Mouse (Mus musculus): ENCODE measurements around the gene Aqp5. TPM values are rescaled to one million over a fixed set of nuclear protein-coding genes. Genes with fewer than 3 reads are reported as not detected.
A peak's percentile ranks its signal among the peaks of the same experiment; 100 is the strongest.

Aqp5 gene
- polyA plus RNA-seq, 1 experiment from 2014 or later, result 0.36 TPM

- H3K4me2 ChIP-seq (replicated peaks; ENCODE audit: low read depth, low read length), result no peak overlapping the region
- H3K9ac ChIP-seq (ENCODE audit: low read depth, low read length), result no peak overlapping the region
- no peak overlapping the region for H3K4me3 ChIP-seq (ENCODE audit: low read depth, low read length)
- H3K27me3 ChIP-seq (ENCODE audit: control insufficient read depth, insufficient read depth, low read length), result no peaks in the 10 kb centered on the region
- H3K9me3 ChIP-seq (ENCODE audit: control insufficient read depth, low read length), result no peaks in the 10 kb centered on the region
- H3K36me3 ChIP-seq (ENCODE audit: control insufficient read depth, insufficient read depth, low read length), result no peaks in the 10 kb centered on the region
- no peak for ATAC-seq (ENCODE audit: low FRiP score)
- 63% methylated on average over 6 of the region's 6 CpGs for WGBS
- H3K27ac ChIP-seq (ENCODE audit: low read depth, low read length), result no peak overlapping the region
- DNase-seq (ENCODE audit: low spot score), result no peak
- no peaks in the 10 kb centered on the region for H3K4me1 ChIP-seq (replicated peaks; ENCODE audit: control insufficient read depth, insufficient read depth, low read length)
Observed at GRCm38 (mm10) chr15:99568682-99569081, 21.9 kb upstream of the Aqp5 start.

GRCm38 (mm10) chr15:99569123-99569522, 21.5 kb upstream of the Aqp5 start:
- Histone ChIP-seq H3K36me3 (ENCODE audit: control insufficient read depth, insufficient read depth, low read length) (no peaks in the 10 kb centered on the region), H3K9me3 (ENCODE audit: control insufficient read depth, low read length) (no peaks in the 10 kb centered on the region), H3K9ac (ENCODE audit: low read depth, low read length) (no peak overlapping the region), H3K27ac (ENCODE audit: low read depth, low read length) (no peak overlapping the region), H3K4me3 (ENCODE audit: low read depth, low read length) (no peak overlapping the region), H3K4me2 (replicated peaks; ENCODE audit: low read depth, low read length) (no peak overlapping the region), H3K4me1 (replicated peaks; ENCODE audit: control insufficient read depth, insufficient read depth, low read length) (no peaks in the 10 kb centered on the region), H3K27me3 (ENCODE audit: control insufficient read depth, insufficient read depth, low read length) (no peaks in the 10 kb centered on the region)
- no peak for DNase-seq (ENCODE audit: low spot score)
- ATAC-seq (ENCODE audit: low FRiP score), result no peak
- 77% methylated on average over 10 of the region's 10 CpGs for WGBS

GRCm38 (mm10) chr15:99578802-99579485, 11.6 kb upstream of the Aqp5 start, which contains the start of gene Aqp2:
Aqp2 (plus strand) TSS chr15:99579055.
- H3K4me3 ChIP-seq (ENCODE audit: low read depth, low read length), result no peak within 1 kb of the TSS
- H3K9me3 ChIP-seq (ENCODE audit: control insufficient read depth, low read length), result no peaks in the 10 kb centered on the region
- peaks cover under 1% of the 10 kb centered on the region; the same call in 1 of the 2 replicates for H3K4me1 ChIP-seq (replicated peaks; ENCODE audit: control insufficient read depth, insufficient read depth, low read length)
- H3K9ac ChIP-seq (ENCODE audit: low read depth, low read length), result no peak within 1 kb of the TSS
- peaks cover 18% of the 10 kb centered on the region for H3K27me3 ChIP-seq (ENCODE audit: control insufficient read depth, insufficient read depth, low read length)
- no peak for DNase-seq (ENCODE audit: low spot score)
- H3K36me3 ChIP-seq (ENCODE audit: control insufficient read depth, insufficient read depth, low read length), result no peaks in the 10 kb centered on the region
- H3K4me2 ChIP-seq (replicated peaks; ENCODE audit: low read depth, low read length), result no peak within 1 kb of the TSS
- 83% methylated on average over 23 of the region's 26 CpGs for WGBS
- H3K27ac ChIP-seq (ENCODE audit: low read depth, low read length), result no peak within 1 kb of the TSS
- ATAC-seq (ENCODE audit: low FRiP score), result no peak

GRCm38 (mm10) chr15:99583463-99584344, 6.9 kb upstream of the Aqp5 start:
- ATAC-seq (ENCODE audit: low FRiP score) (peak; percentile 49), DNase-seq (ENCODE audit: low spot score) (peak; percentile 72)
- Histone ChIP-seq H3K27me3 (ENCODE audit: control insufficient read depth, insufficient read depth, low read length) (peaks cover 58% of the 10 kb centered on the region), H3K36me3 (ENCODE audit: control insufficient read depth, insufficient read depth, low read length) (no peaks in the 10 kb centered on the region), H3K9me3 (ENCODE audit: control insufficient read depth, low read length) (no peaks in the 10 kb centered on the region), H3K4me1 (replicated peaks; ENCODE audit: control insufficient read depth, insufficient read depth, low read length) (peaks cover 10% of the 10 kb centered on the region), H3K27ac (ENCODE audit: low read depth, low read length) (no peak overlapping the region), H3K4me3 (ENCODE audit: low read depth, low read length) (peak overlapping the region; percentile 31), H3K9ac (ENCODE audit: low read depth, low read length) (peak overlapping the region; percentile 37; the same call in 1 of the 2 replicates), H3K4me2 (replicated peaks; ENCODE audit: low read depth, low read length) (peak overlapping the region; percentile 55)
- WGBS, result 3% methylated on average over 52 of the region's 54 CpGs

GRCm38 (mm10) chr15:99584407-99585202, 6.0 kb upstream of the Aqp5 start:
- peaks cover 10% of the 10 kb centered on the region for H3K4me1 ChIP-seq (replicated peaks; ENCODE audit: control insufficient read depth, insufficient read depth, low read length)
- H3K36me3 ChIP-seq (ENCODE audit: control insufficient read depth, insufficient read depth, low read length), result no peaks in the 10 kb centered on the region
- H3K27me3 ChIP-seq (ENCODE audit: control insufficient read depth, insufficient read depth, low read length), result peaks cover 67% of the 10 kb centered on the region
- WGBS, result 3% methylated on average over 24 of the region's 24 CpGs
- H3K9ac ChIP-seq (ENCODE audit: low read depth, low read length), result peak overlapping the region; percentile 28; the same call in 1 of the 2 replicates
- no peaks in the 10 kb centered on the region for H3K9me3 ChIP-seq (ENCODE audit: control insufficient read depth, low read length)
- H3K27ac ChIP-seq (ENCODE audit: low read depth, low read length), result no peak overlapping the region
- peak overlapping the region; percentile 14; the same call in 1 of the 2 replicates for H3K4me3 ChIP-seq (ENCODE audit: low read depth, low read length)
- ATAC-seq (ENCODE audit: low FRiP score), result peak; percentile 27; the same call in 1 of the 2 replicates
- DNase-seq (ENCODE audit: low spot score), result peak; percentile 52
- H3K4me2 ChIP-seq (replicated peaks; ENCODE audit: low read depth, low read length), result peak overlapping the region; percentile 55

- ATAC-seq (ENCODE audit: low FRiP score) (no peak), DNase-seq (ENCODE audit: low spot score) (no peak)
- H3K4me1 ChIP-seq (replicated peaks; ENCODE audit: control insufficient read depth, insufficient read depth, low read length), result peaks cover 10% of the 10 kb centered on the region
- H3K36me3 ChIP-seq (ENCODE audit: control insufficient read depth, insufficient read depth, low read length), result no peaks in the 10 kb centered on the region
- no peak overlapping the region for H3K4me3 ChIP-seq (ENCODE audit: low read depth, low read length)
- no peak overlapping the region for H3K4me2 ChIP-seq (replicated peaks; ENCODE audit: low read depth, low read length)
- 61% methylated on average over 6 of the region's 6 CpGs for WGBS
- H3K9ac ChIP-seq (ENCODE audit: low read depth, low read length), result no peak overlapping the region
- H3K9me3 ChIP-seq (ENCODE audit: control insufficient read depth, low read length), result no peaks in the 10 kb centered on the region
- H3K27me3 ChIP-seq (ENCODE audit: control insufficient read depth, insufficient read depth, low read length), result peaks cover 78% of the 10 kb centered on the region
- H3K27ac ChIP-seq (ENCODE audit: low read depth, low read length), result no peak overlapping the region
Observed at GRCm38 (mm10) chr15:99585741-99586140, 4.8 kb upstream of the Aqp5 start.

- ATAC-seq (ENCODE audit: low FRiP score), result no peak
- Histone ChIP-seq H3K9ac (ENCODE audit: low read depth, low read length) (no peak overlapping the region), H3K4me3 (ENCODE audit: low read depth, low read length) (no peak overlapping the region), H3K9me3 (ENCODE audit: control insufficient read depth, low read length) (no peaks in the 10 kb centered on the region), H3K27me3 (ENCODE audit: control insufficient read depth, insufficient read depth, low read length) (peaks cover 86% of the 10 kb centered on the region), H3K4me1 (replicated peaks; ENCODE audit: control insufficient read depth, insufficient read depth, low read length) (peaks cover 10% of the 10 kb centered on the region), H3K4me2 (replicated peaks; ENCODE audit: low read depth, low read length) (no peak overlapping the region), H3K36me3 (ENCODE audit: control insufficient read depth, insufficient read depth, low read length) (no peaks in the 10 kb centered on the region), H3K27ac (ENCODE audit: low read depth, low read length) (no peak overlapping the region)
- DNase-seq (ENCODE audit: low spot score), result no peak
- 81% methylated on average over 3 of the region's 3 CpGs for WGBS
Observed at GRCm38 (mm10) chr15:99586525-99586924, 4.1 kb upstream of the Aqp5 start.

GRCm38 (mm10) chr15:99589237-99589636, 1.3 kb upstream of the Aqp5 start:
- no peak overlapping the region for H3K4me3 ChIP-seq (ENCODE audit: low read depth, low read length)
- H3K4me2 ChIP-seq (replicated peaks; ENCODE audit: low read depth, low read length), result no peak overlapping the region
- 2% methylated on average over 9 of the region's 9 CpGs for WGBS
- H3K4me1 ChIP-seq (replicated peaks; ENCODE audit: control insufficient read depth, insufficient read depth, low read length), result peaks cover 6% of the 10 kb centered on the region
- ATAC-seq (ENCODE audit: low FRiP score), result no peak
- no peaks in the 10 kb centered on the region for H3K9me3 ChIP-seq (ENCODE audit: control insufficient read depth, low read length)
- H3K9ac ChIP-seq (ENCODE audit: low read depth, low read length), result no peak overlapping the region
- H3K27ac ChIP-seq (ENCODE audit: low read depth, low read length), result no peak overlapping the region
- peaks cover 82% of the 10 kb centered on the region for H3K27me3 ChIP-seq (ENCODE audit: control insufficient read depth, insufficient read depth, low read length)
- H3K36me3 ChIP-seq (ENCODE audit: control insufficient read depth, insufficient read depth, low read length), result no peaks in the 10 kb centered on the region
- no peak for DNase-seq (ENCODE audit: low spot score)

Measured in hindbrain, embryonic 11.5 days (tissue).